Mouse (Mus musculus) MEL (cell line): Measurements from ENCODE around the gene Tln2. TPM values are rescaled to one million over a fixed set of nuclear protein-coding genes. Genes with fewer than 3 reads are reported as not detected.

Source experiments
- DNase-seq: peaks from one replicate; pipeline ENCODE4 v3.0.0; 2011; ENCODE audit warnings: low read depth, low spot score
- H3K27ac ChIP-seq: 2 replicates; pipeline ENCODE4 v1.5.1; 2012; ENCODE audit warnings: low read depth, mild to moderate bottlenecking, control low read depth, low read length, moderate library complexity; ENCODE audit not compliant: control insufficient read depth
- H3K27me3 ChIP-seq, 2 experiments: fragments of 150-350 bp in 1 of 2; sonication (generic) in 1 of 2; 2 replicates each; pipeline ENCODE4 v1.6.1; 2012; ENCODE audit warnings: low read length in 2 of 2, mild to moderate bottlenecking in 2 of 2, improper control_type of control experiment in 1 of 2, moderate library complexity in 1 of 2; ENCODE audit not compliant: insufficient read depth in 2 of 2, control insufficient read depth in 1 of 2
- H3K36me3 ChIP-seq, 2 experiments: 2 replicates each; pipeline ENCODE4 v1.6.1; 2012 to 2014; ENCODE audit warnings: low read length in 2 of 2, improper control_type of control experiment in 1 of 2, inconsistent platforms in 1 of 2, mild to moderate bottlenecking in 1 of 2; ENCODE audit not compliant: insufficient read depth in 2 of 2, control insufficient read depth in 1 of 2
- H3K4me1 ChIP-seq, 2 experiments: fragments of 150-350 bp in 1 of 2; sonication (generic) in 1 of 2; 2 replicates each; pipeline ENCODE4 v1.6.1; 2012; ENCODE audit warnings: low read length in 2 of 2, improper control_type of control experiment in 1 of 2, mild to moderate bottlenecking in 1 of 2; ENCODE audit not compliant: insufficient read depth in 2 of 2, control insufficient read depth in 1 of 2
- H3K4me3 ChIP-seq, 2 experiments: fragments of 150-350 bp in 1 of 2; sonication (generic) in 1 of 2; 2 replicates each; pipeline ENCODE4 v1.5.1; 2012; ENCODE audit warnings: low read depth in 2 of 2, low read length in 2 of 2, mild to moderate bottlenecking in 2 of 2, moderate library complexity in 2 of 2, control low read depth in 1 of 2, improper control_type of control experiment in 1 of 2; ENCODE audit not compliant: control insufficient read depth in 1 of 2, insufficient read depth in 1 of 2
- H3K79me2 ChIP-seq: 2 replicates; pipeline ENCODE4 v1.6.1; 2012; ENCODE audit warnings: mild to moderate bottlenecking, low read length, moderate library complexity; ENCODE audit not compliant: control insufficient read depth, poor library complexity, insufficient read depth
- H3K9ac ChIP-seq: 2 replicates; pipeline ENCODE4 v1.6.1; 2012; ENCODE audit warnings: low read depth, mild to moderate bottlenecking, control low read depth, low read length, moderate library complexity; ENCODE audit not compliant: control insufficient read depth, poor library complexity, severe bottlenecking
- H3K9me3 ChIP-seq: fragments of 150-350 bp; sonication (generic); replicated peaks from 2 replicates; pipeline ENCODE4 v1.6.1; 2012; ENCODE audit warnings: mild to moderate bottlenecking, low read length, improper control_type of control experiment, moderate library complexity; ENCODE audit not compliant: insufficient read depth
- CHD1 ChIP-seq: IDR thresholded peaks from 2 replicates; pipeline ENCODE4 v1.6.1; 2012; ENCODE audit warnings: low read depth, mild to moderate bottlenecking, inconsistent platforms, low read length, improper control_type of control experiment
- CHD2 ChIP-seq: IDR thresholded peaks from 2 replicates; pipeline ENCODE4 v1.6.1; 2011; ENCODE audit warnings: low read length, improper control_type of control experiment
- CTCF ChIP-seq, 3 experiments: IDR thresholded peaks in 2 of 3; conservative IDR thresholded peaks in 1 of 3; 2 replicates each; pipeline ENCODE4 v1.5.1; 2011 to 2012; ENCODE audit warnings: low read length in 3 of 3, low read depth in 2 of 3, mild to moderate bottlenecking in 2 of 3, improper control_type of control experiment in 1 of 3, inconsistent platforms in 1 of 3, mixed read lengths in 1 of 3, moderate library complexity in 1 of 3; ENCODE audit not compliant: control insufficient read depth in 1 of 3, insufficient read depth in 1 of 3, poor library complexity in 1 of 3, severe bottlenecking in 1 of 3
- ELF1 ChIP-seq: IDR thresholded peaks from 2 replicates; pipeline ENCODE4 v1.6.1; 2014; ENCODE audit warnings: low read depth, mild to moderate bottlenecking, inconsistent platforms, low read length, improper control_type of control experiment, moderate library complexity
- EP300 ChIP-seq, 2 experiments: IDR thresholded peaks; 2 replicates each; pipeline ENCODE4 v1.6.1; 2011; ENCODE audit warnings: improper control_type of control experiment in 2 of 2, low read length in 2 of 2, low read depth in 1 of 2, mild to moderate bottlenecking in 1 of 2
- ETS1 ChIP-seq: IDR thresholded peaks from 2 replicates; pipeline ENCODE4 v1.6.1; 2012; ENCODE audit warnings: low read depth, mild to moderate bottlenecking, inconsistent platforms, low read length, improper control_type of control experiment, moderate library complexity
- GATA1 ChIP-seq: IDR thresholded peaks from 2 replicates; pipeline ENCODE4 v1.6.1; 2011; ENCODE audit warnings: low read depth, low read length, improper control_type of control experiment
- HCFC1 ChIP-seq: IDR thresholded peaks from 2 replicates; pipeline ENCODE4 v1.6.1; 2012; ENCODE audit warnings: low read depth, mild to moderate bottlenecking, inconsistent platforms, low read length, improper control_type of control experiment, moderate library complexity
- MEF2A ChIP-seq: IDR thresholded peaks from 2 replicates; pipeline ENCODE4 v1.6.1; 2014; ENCODE audit warnings: low read depth, mild to moderate bottlenecking, inconsistent platforms, low read length, improper control_type of control experiment; ENCODE audit not compliant: poor library complexity, insufficient replicate concordance, severe bottlenecking; ENCODE audit errors: extremely low read depth
- MXI1 ChIP-seq: IDR thresholded peaks from 2 replicates; pipeline ENCODE4 v1.6.1; 2011; ENCODE audit warnings: mild to moderate bottlenecking, low read depth, low read length, improper control_type of control experiment
- MYB ChIP-seq: IDR thresholded peaks from 2 replicates; pipeline ENCODE4 v1.6.1; 2011; ENCODE audit warnings: mild to moderate bottlenecking, low read depth, low read length, improper control_type of control experiment
- NELFE ChIP-seq: IDR thresholded peaks from 2 replicates; pipeline ENCODE4 v1.6.1; 2011; ENCODE audit warnings: low read depth, low read length, improper control_type of control experiment
- NRF1 ChIP-seq: IDR thresholded peaks from 2 replicates; pipeline ENCODE4 v1.6.1; 2014; ENCODE audit warnings: low read depth, mild to moderate bottlenecking, inconsistent platforms, low read length, improper control_type of control experiment, moderate library complexity; ENCODE audit not compliant: poor library complexity, insufficient read depth, severe bottlenecking
- POLR2AphosphoS2 ChIP-seq: IDR thresholded peaks from 2 replicates; pipeline ENCODE4 v1.6.1; 2011; ENCODE audit warnings: low read length, improper control_type of control experiment
- RAD21 ChIP-seq: IDR thresholded peaks from 2 replicates; pipeline ENCODE4 v1.6.1; 2011; ENCODE audit warnings: mild to moderate bottlenecking, low read depth, low read length, improper control_type of control experiment
- SIN3A ChIP-seq: IDR thresholded peaks from 2 replicates; pipeline ENCODE4 v1.6.1; 2012; ENCODE audit warnings: low read length, improper control_type of control experiment, inconsistent platforms
- TBP ChIP-seq: IDR thresholded peaks from 2 replicates; pipeline ENCODE4 v1.8.0; 2011; ENCODE audit warnings: low read depth, low read length, improper control_type of control experiment
- UBTF ChIP-seq: IDR thresholded peaks from 2 replicates; pipeline ENCODE4 v1.6.1; 2012; ENCODE audit warnings: low read depth, mild to moderate bottlenecking, inconsistent platforms, low read length, improper control_type of control experiment, moderate library complexity, borderline replicate concordance; ENCODE audit not compliant: insufficient read depth
- USF1 ChIP-seq: IDR thresholded peaks from 2 replicates; pipeline ENCODE4 v1.6.1; 2014; ENCODE audit warnings: low read depth, mild to moderate bottlenecking, inconsistent platforms, low read length, improper control_type of control experiment, moderate library complexity
- ZC3H11A ChIP-seq: IDR thresholded peaks from 2 replicates; pipeline ENCODE4 v1.6.1; 2012; ENCODE audit warnings: low read depth, mild to moderate bottlenecking, inconsistent platforms, low read length, improper control_type of control experiment
- ZMIZ1 ChIP-seq: IDR thresholded peaks from 2 replicates; pipeline ENCODE4 v1.6.1; 2012; ENCODE audit warnings: low read depth, mild to moderate bottlenecking, inconsistent platforms, low read length, improper control_type of control experiment, moderate library complexity
- polyA plus RNA-seq, 2 experiments: library from polyadenylated mRNA; stranded (reverse) in 1 of 2; unstranded in 1 of 2; fragments of >175 nt in 1 of 2; fragments of >200 nt in 1 of 2; gene quantifications; 2 replicates each; pipeline versions ENCODE4 v1.2.1 to v1.2.4; 2012; ENCODE audit warnings: low replicate concordance in 2 of 2, low read depth in 1 of 2; ENCODE audit not compliant: insufficient read length in 2 of 2, insufficient read depth in 1 of 2, missing spikeins in 1 of 2
- total RNA-seq: library from RNA; depleted of rRNA; stranded (reverse); fragments of 300-350 nt; gene quantifications from 2 replicates; pipeline ENCODE4 v1.2.3, GENCODE M21; 2012

Tln2 gene
- total and polyA plus RNA-seq, 3 experiments = not detected

- no peak for TF ChIP-seq MXI1
- no peak for TF ChIP-seq ETS1
- no peak for TF ChIP-seq TBP
- TF ChIP-seq CTCF (IDR thresholded peaks at IDR 0.05 in 2 of 3, conservative IDR thresholded peaks at IDR 0.05 in 1 of 3; ENCODE audit: control insufficient read depth in 1 of 3, insufficient read depth in 1 of 3, low read depth in 2 of 3, low read length in 3 of 3, poor library complexity in 1 of 3, severe bottlenecking in 1 of 3) = no peak
- no peak for TF ChIP-seq ELF1
- no peak for TF ChIP-seq MEF2A
- TF ChIP-seq CHD2 = no peak
- no peak for TF ChIP-seq CHD1
- TF ChIP-seq RAD21 = no peak
- no peak for TF ChIP-seq HCFC1
- TF ChIP-seq USF1 = no peak
- no peak for TF ChIP-seq MYB
- no peak for TF ChIP-seq UBTF
- no peak for TF ChIP-seq NELFE
- no peak for TF ChIP-seq SIN3A
- no peak for TF ChIP-seq EP300 (IDR thresholded peaks at IDR 0.05; ENCODE audit: low read depth in 1 of 2, low read length in 2 of 2)
- no peak for TF ChIP-seq POLR2AphosphoS2
- no peak for TF ChIP-seq GATA1
- TF ChIP-seq, all 39 proteins: peak for 0
- H3K27ac ChIP-seq = no peak overlapping the region
Observed at GRCm38 (mm10) chr9:67579541-67579940, 20.0 kb upstream of the Tln2 start.

GRCm38 (mm10) chr9:67574721-67575248 lies 15.3 kb upstream of the Tln2 start:
- H3K4me3 ChIP-seq = no peak overlapping the region
- no peak overlapping the region for H3K27ac ChIP-seq
- no peak overlapping the region for H3K9ac ChIP-seq
- no peaks in the 10 kb centered on the region for H3K27me3 ChIP-seq
- TF ChIP-seq NRF1 = no peak
- TF ChIP-seq ZMIZ1 = no peak
- TF ChIP-seq ZC3H11A = no peak
- H3K4me1 ChIP-seq = no peaks in the 10 kb centered on the region
- DNase-seq = no peak
- no peaks in the 10 kb centered on the region for H3K36me3 ChIP-seq
- no peaks in the 10 kb centered on the region for H3K9me3 ChIP-seq
- H3K79me2 ChIP-seq = no peaks in the 10 kb centered on the region

More at GRCm38 (mm10) chr9:67579541-67579940, 20.0 kb upstream of the Tln2 start:
- Histone ChIP-seq H3K36me3 (no peaks in the 10 kb centered on the region), H3K4me3 (no peak overlapping the region), H3K4me1 (no peaks in the 10 kb centered on the region), H3K9me3 (no peaks in the 10 kb centered on the region), H3K27me3 (no peaks in the 10 kb centered on the region), H3K79me2 (no peaks in the 10 kb centered on the region), H3K9ac (no peak overlapping the region)
- no peak for DNase-seq
